Mouse (Mus musculus) hindbrain, embryonic 14.5 days (tissue): ENCODE measurements around the gene Atg7. TPM values are rescaled to one million over a fixed set of nuclear protein-coding genes. Genes with fewer than 3 reads are reported as not detected.

Source experiments
- ATAC-seq: fragments of 200-750 bp; cut with Nextera tagmentation; 2 replicates; pipeline ENCODE4 v1.8.0; 2017; ENCODE audit warnings: moderate number of reproducible peaks, mild to moderate bottlenecking, moderate TSS enrichment, moderate library complexity; ENCODE audit not compliant: low FRiP score
- DNase-seq: peaks from one replicate; pipeline ENCODE4 v3.0.0-alpha.2; 2015; ENCODE audit warnings: low spot score
- H3K27ac ChIP-seq: fragments of 300-500 bp; sonication (generic); 2 replicates; pipeline ENCODE4 v1.5.1; 2014; ENCODE audit warnings: mild to moderate bottlenecking, moderate library complexity
- H3K27me3 ChIP-seq: fragments of 300-500 bp; sonication (generic); 2 replicates; pipeline ENCODE4 v1.6.1; 2014; ENCODE audit warnings: mild to moderate bottlenecking, low read length, mixed read lengths; ENCODE audit not compliant: control insufficient read depth, insufficient read depth
- H3K36me3 ChIP-seq: fragments of 300-500 bp; sonication (generic); replicated peaks from 2 replicates; pipeline ENCODE4 v1.6.1; 2014; ENCODE audit not compliant: control insufficient read depth, insufficient read depth
- H3K4me1 ChIP-seq: fragments of 300-500 bp; sonication (generic); replicated peaks from 2 replicates; pipeline ENCODE4 v1.6.1; 2014; ENCODE audit warnings: antibody characterized with exemption, low read length, mixed read lengths; ENCODE audit not compliant: control insufficient read depth, insufficient read depth
- H3K4me2 ChIP-seq: fragments of 300-500 bp; sonication (generic); replicated peaks from 2 replicates; pipeline ENCODE4 v1.6.1; 2014; ENCODE audit warnings: mild to moderate bottlenecking, moderate library complexity
- H3K4me3 ChIP-seq: fragments of 300-500 bp; sonication (generic); replicated peaks from 2 replicates; pipeline ENCODE4 v1.5.1; 2014; ENCODE audit warnings: mild to moderate bottlenecking, low read length
- H3K9ac ChIP-seq: fragments of 300-500 bp; sonication (generic); 2 replicates; pipeline ENCODE4 v1.6.1; 2014
- H3K9me3 ChIP-seq: fragments of 300-500 bp; sonication (generic); 2 replicates; pipeline ENCODE4 v1.6.1; 2016; ENCODE audit warnings: low read length; ENCODE audit not compliant: control insufficient read depth
- WGBS: fragments of 180-500 bp; shearing (Covaris S2); extraction: QIAGEN DNeasy Blood & Tissue Kit; methylation state at CpG from one replicate; pipeline ENCODE4 v1.1.7; 2014; 5-methylcytosine and 5-hydroxymethylcytosine counted together
- polyA plus RNA-seq: library from polyadenylated mRNA; unstranded; fragments of >200 nt; fragmentation: Nextera tagmentation; extraction: Ambion mirVana; gene quantifications from 2 replicates; pipeline ENCODE4 v1.2.1, GENCODE M21; 2014

Gene Atg7
- polyA plus RNA-seq, 1 experiment from 2014 or later = 18.9 TPM

- ATAC-seq (no peak), DNase-seq (no peak)
- Histone ChIP-seq H3K4me3 (no peak overlapping the region), H3K4me1 (no peaks in the 10 kb centered on the region), H3K9me3 (no peaks in the 10 kb centered on the region), H3K36me3 (no peaks in the 10 kb centered on the region), H3K27me3 (no peaks in the 10 kb centered on the region), H3K4me2 (no peak overlapping the region), H3K27ac (no peak overlapping the region), H3K9ac (no peak overlapping the region)
- whole genome bisulfite sequencing = 92% methylated on average over 6 of the region's 6 CpGs
These were observed 123.4 kb downstream of the Atg7 start for GRCm38 (mm10) chr6:114766314-114766713.

- no peak overlapping the region for H3K9ac ChIP-seq
- no peak for ATAC-seq
- WGBS = 74% methylated on average over 2 of the region's 2 CpGs
- no peaks in the 10 kb centered on the region for H3K27me3 ChIP-seq
- no peak overlapping the region for H3K4me2 ChIP-seq
- no peak overlapping the region for H3K27ac ChIP-seq
- no peaks in the 10 kb centered on the region for H3K36me3 ChIP-seq
- no peak for DNase-seq
- no peaks in the 10 kb centered on the region for H3K9me3 ChIP-seq
- no peaks in the 10 kb centered on the region for H3K4me1 ChIP-seq
- no peak overlapping the region for H3K4me3 ChIP-seq
These were observed 124.8 kb downstream of the Atg7 start for GRCm38 (mm10) chr6:114767710-114768109.

GRCm38 (mm10) chr6:114770337-114770736, 127.4 kb downstream of the Atg7 start:
- H3K36me3 ChIP-seq = no peaks in the 10 kb centered on the region
- no peak for DNase-seq
- H3K9me3 ChIP-seq = no peaks in the 10 kb centered on the region
- no peak overlapping the region for H3K4me3 ChIP-seq
- H3K27ac ChIP-seq = no peak overlapping the region
- no peak overlapping the region for H3K4me2 ChIP-seq
- no peak for ATAC-seq
- 76% methylated on average over 2 of the region's 2 CpGs for WGBS
- H3K9ac ChIP-seq = no peak overlapping the region
- no peaks in the 10 kb centered on the region for H3K4me1 ChIP-seq
- no peaks in the 10 kb centered on the region for H3K27me3 ChIP-seq

- Histone ChIP-seq H3K9ac (no peak overlapping the region), H3K4me3 (no peak overlapping the region), H3K4me1 (no peaks in the 10 kb centered on the region), H3K9me3 (no peaks in the 10 kb centered on the region), H3K36me3 (no peaks in the 10 kb centered on the region), H3K4me2 (no peak overlapping the region), H3K27me3 (no peaks in the 10 kb centered on the region), H3K27ac (no peak overlapping the region)
- WGBS = 89% methylated on average over 4 of the region's 4 CpGs
- no peak for DNase-seq
- ATAC-seq = no peak
These were observed 128.6 kb downstream of the Atg7 start for GRCm38 (mm10) chr6:114771502-114771901.

GRCm38 (mm10) chr6:114775210-114775609, 132.3 kb downstream of the Atg7 start:
- no peak overlapping the region for H3K4me2 ChIP-seq
- H3K9ac ChIP-seq = no peak overlapping the region
- H3K27me3 ChIP-seq = no peaks in the 10 kb centered on the region
- H3K4me3 ChIP-seq = no peak overlapping the region
- ATAC-seq (no peak), DNase-seq (no peak)
- WGBS = 90% methylated on average over 5 of the region's 5 CpGs
- H3K9me3 ChIP-seq = no peaks in the 10 kb centered on the region
- H3K4me1 ChIP-seq = 0 out of 2 replicates have a peak, but pooled peaks cover 11% of the 10 kb centered on the region
- H3K36me3 ChIP-seq = no peaks in the 10 kb centered on the region
- no peak overlapping the region for H3K27ac ChIP-seq

GRCm38 (mm10) chr6:114777872-114778271, 135.0 kb downstream of the Atg7 start:
- Histone ChIP-seq H3K27me3 (no peaks in the 10 kb centered on the region), H3K9ac (no peak overlapping the region), H3K36me3 (no peaks in the 10 kb centered on the region), H3K27ac (no peak overlapping the region), H3K4me3 (no peak overlapping the region), H3K9me3 (no peaks in the 10 kb centered on the region), H3K4me2 (no peak overlapping the region), H3K4me1 (peaks cover 20% of the 10 kb centered on the region)
- no peak for DNase-seq
- no peak for ATAC-seq
- 16% methylated on average over 4 of the region's 4 CpGs for WGBS

- H3K9me3 ChIP-seq = no peaks in the 10 kb centered on the region
- no peaks in the 10 kb centered on the region for H3K36me3 ChIP-seq
- H3K4me3 ChIP-seq = no peak overlapping the region
- WGBS = 29% methylated on average over 8 of the region's 8 CpGs
- H3K4me2 ChIP-seq = no peak overlapping the region
- peaks cover 20% of the 10 kb centered on the region for H3K4me1 ChIP-seq
- peak; percentile 34; the same call in 1 of the 2 replicates for ATAC-seq
- no peak overlapping the region for H3K27ac ChIP-seq
- H3K9ac ChIP-seq = no peak overlapping the region
- DNase-seq = peak; percentile 42
- H3K27me3 ChIP-seq = no peaks in the 10 kb centered on the region
These were observed 135.8 kb downstream of the Atg7 start for GRCm38 (mm10) chr6:114778650-114779049.

GRCm38 (mm10) chr6:114780583-114780982, 137.7 kb downstream of the Atg7 start:
- Histone ChIP-seq H3K27me3 (no peaks in the 10 kb centered on the region), H3K9me3 (no peaks in the 10 kb centered on the region), H3K27ac (no peak overlapping the region), H3K36me3 (no peaks in the 10 kb centered on the region), H3K4me2 (no peak overlapping the region), H3K4me3 (no peak overlapping the region), H3K4me1 (peaks cover 20% of the 10 kb centered on the region), H3K9ac (no peak overlapping the region)
- no peak for DNase-seq
- WGBS = 70% methylated on average over 2 of the region's 2 CpGs
- no peak for ATAC-seq

- no peaks in the 10 kb centered on the region for H3K9me3 ChIP-seq
- no peak overlapping the region for H3K27ac ChIP-seq
- H3K9ac ChIP-seq = no peak overlapping the region
- ATAC-seq (peak; percentile 11; the same call in 1 of the 2 replicates), DNase-seq (peak; percentile 57)
- H3K27me3 ChIP-seq = no peaks in the 10 kb centered on the region
- WGBS = 39% methylated on average over 11 of the region's 11 CpGs
- H3K36me3 ChIP-seq = no peaks in the 10 kb centered on the region
- no peak overlapping the region for H3K4me2 ChIP-seq
- H3K4me3 ChIP-seq = no peak overlapping the region
- peaks cover 20% of the 10 kb centered on the region for H3K4me1 ChIP-seq
These were observed 138.7 kb downstream of the Atg7 start for GRCm38 (mm10) chr6:114781415-114782240.
